Mouse (Mus musculus): ENCODE results near the gene Tcea3.

DNA sequence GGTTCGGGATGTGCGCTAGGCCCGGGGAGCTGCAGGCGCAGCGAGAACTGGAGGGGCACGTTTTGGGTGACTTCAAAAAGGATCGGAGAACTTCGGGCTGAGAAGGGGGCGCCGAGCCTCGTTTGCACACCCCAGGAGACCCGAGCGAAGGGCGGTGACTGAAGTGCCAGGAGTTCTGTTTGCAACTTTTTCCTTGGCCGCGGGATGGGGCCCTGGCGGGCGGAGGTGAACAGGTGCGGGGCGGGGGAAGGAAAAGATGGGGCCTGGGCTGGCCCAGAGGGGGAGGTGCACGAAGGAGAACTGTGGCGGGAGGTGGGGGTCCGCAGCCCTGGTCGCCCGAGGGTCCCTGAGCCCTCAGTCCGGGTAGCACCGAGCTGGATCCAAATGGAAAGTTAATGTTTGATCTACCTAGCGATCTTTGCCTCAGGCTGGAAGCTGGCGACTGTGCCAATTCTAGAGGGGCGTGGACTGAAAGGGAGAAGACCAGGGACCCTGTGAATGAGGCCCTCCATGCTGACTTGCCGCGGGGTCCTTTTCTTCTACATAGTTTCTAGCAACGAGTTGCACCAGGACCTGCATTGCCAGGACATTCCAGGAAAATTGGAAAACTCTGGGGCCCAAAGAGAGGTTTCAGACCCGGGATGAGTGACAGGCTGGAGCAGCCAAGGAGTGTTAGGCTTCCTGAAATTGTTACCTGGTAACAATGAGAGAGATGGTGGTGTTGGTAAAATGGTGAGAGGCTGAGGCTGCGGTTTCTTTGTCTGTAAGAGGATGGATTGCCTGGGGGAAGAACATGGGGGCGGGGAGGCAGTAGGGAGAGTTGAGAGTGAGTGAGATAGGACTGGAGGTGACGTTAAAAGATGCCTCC is 1.2 kb downstream of the Tcea3 start:
- TF ChIP-seq CTCF (IDR thresholded peaks at IDR 0.05) = no peak
- TF ChIP-seq EP300 (IDR thresholded peaks at IDR 0.05) = no peak

Measured in lung, postnatal 0 days (tissue).